22 mouse cellular contexts compared by ENCODE assay signal in the genomic region with DNA sequence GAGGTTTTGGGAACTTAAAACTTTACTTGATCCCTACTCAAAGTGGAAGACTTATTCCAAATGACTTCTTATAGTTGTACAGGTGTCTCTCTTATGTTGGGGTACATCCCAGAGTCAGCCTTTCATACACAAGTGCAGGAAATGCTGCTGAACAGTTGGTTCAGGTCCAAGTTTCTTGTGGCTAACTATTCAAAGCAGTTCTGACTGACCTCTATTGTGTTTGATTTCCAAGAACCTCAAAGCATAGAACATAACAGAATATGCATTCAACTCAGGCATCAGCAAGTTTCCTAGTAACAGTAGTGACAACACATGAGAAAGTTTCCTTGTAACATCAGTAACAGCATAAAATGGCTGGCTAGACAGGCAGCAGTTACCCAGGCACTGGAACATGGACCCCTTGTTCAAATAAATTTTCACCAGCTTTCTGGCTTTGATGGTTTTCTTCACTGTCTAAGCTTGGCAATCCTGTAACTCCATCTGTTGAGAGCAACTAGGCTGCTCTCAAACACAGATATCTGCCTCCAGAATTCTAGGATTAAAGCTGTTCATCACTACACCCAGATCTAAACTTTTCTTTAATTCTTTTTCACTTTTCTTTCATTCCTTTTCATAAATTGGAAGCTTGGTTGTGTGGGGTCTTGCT. TPM values are rescaled to one million over a fixed set of nuclear protein-coding genes. Genes with fewer than 3 reads are reported as not detected.
DNase-seq lines count a peak whose midpoint lies in the region; ATAC-seq and TF ChIP-seq lines count a peak whose summit lies in the region.
"Had no signal": no experiment of that assay in that cellular context is flagged by ENCODE, and none has a peak within 500 bp of the region (broad histone marks: within the 10 kb centered on the region; RNA-seq: fewer than 3 reads in every experiment).

No protein-coding gene starts in this region.

- no peak overlapping the region for H3K4me3 ChIP-seq in forebrain, postnatal 0 days (ENCODE audit: low read depth, low read length)
- no peak overlapping the region for H3K4me3 ChIP-seq in forebrain, embryonic 16.5 days (replicated peaks; ENCODE audit: low read length)
- H3K4me3 ChIP-seq: forebrain, embryonic 15.5 days; heart, adult 2 months; heart, embryonic 15.5 days had no signal

- H3K27me3 ChIP-seq in forebrain, postnatal 0 days (ENCODE audit: insufficient read depth, low read length): no peaks in the 10 kb centered on the region
- H3K27me3 ChIP-seq in forebrain, embryonic 16.5 days (replicated peaks; ENCODE audit: control insufficient read depth, insufficient read depth, low read length): no peaks in the 10 kb centered on the region
- H3K27me3 ChIP-seq: CH12.LX; forebrain, embryonic 15.5 days; heart, embryonic 15.5 days had no signal

- intact Hi-C loops in heart, postnatal 25 days (cut with DNase I): no loop called here

- 0 out of 2 replicates have a peak, but pooled peaks cover 3% of the 10 kb centered on the region for H3K9me3 ChIP-seq in forebrain, postnatal 0 days (ENCODE audit: low read length)
- no peaks in the 10 kb centered on the region for H3K9me3 ChIP-seq in forebrain, embryonic 16.5 days (ENCODE audit: control insufficient read depth, low read length)
- H3K9me3 ChIP-seq: forebrain, embryonic 15.5 days; heart, embryonic 15.5 days had no signal

- peak; percentile 68 for ATAC-seq in forebrain, postnatal 0 days
- no peak for ATAC-seq in forebrain, embryonic 16.5 days
- ATAC-seq: forebrain, embryonic 15.5 days; hindbrain, embryonic 16.5 days; intestine, postnatal 0 days had no signal

- H3K4me1 ChIP-seq in forebrain, postnatal 0 days (ENCODE audit: insufficient read depth): no peaks in the 10 kb centered on the region
- no peaks in the 10 kb centered on the region for H3K4me1 ChIP-seq in forebrain, embryonic 16.5 days (replicated peaks; ENCODE audit: control insufficient read depth, insufficient read depth, low read length)
- H3K4me1 ChIP-seq: forebrain, embryonic 15.5 days; heart, embryonic 15.5 days had no signal

- no peak overlapping the region for H3K27ac ChIP-seq in forebrain, postnatal 0 days (ENCODE audit: low read depth, low read length)
- no peak overlapping the region for H3K27ac ChIP-seq in forebrain, embryonic 16.5 days (ENCODE audit: low read length)
- H3K27ac ChIP-seq: forebrain, embryonic 15.5 days; heart, adult 2 months; heart, embryonic 15.5 days had no signal

- DNase-seq in forebrain, postnatal 0 days: peak; percentile 54
- DNase-seq in 416B (ENCODE audit: low read depth): peak; percentile 22
- DNase-seq in Muller cell, postnatal 12 days (ENCODE audit: inconsistent ontology term): peak; percentile 58
- DNase-seq in brain, embryonic 14.5 days (ENCODE audit: low read depth): peak; percentile 6
- DNase-seq in urinary bladder, postnatal 36 days (ENCODE audit: low spot score in 2 of 2): no peak
- no peak for DNase-seq in left cerebral cortex, adult 11 months (ENCODE audit: low spot score)
- DNase-seq in heart, postnatal 25 days (ENCODE audit: low spot score): no peak
- DNase-seq: adrenal gland, postnatal 10 days; cerebellum, adult 2 months; cerebellum, postnatal 10 days; gastrocnemius, postnatal 14 days; heart, adult 2 months; heart, postnatal 14 days had no signal

- no peak overlapping the region for H3K4me2 ChIP-seq in forebrain, postnatal 0 days (ENCODE audit: low read depth)
- no peak overlapping the region for H3K4me2 ChIP-seq in forebrain, embryonic 16.5 days (ENCODE audit: low read length)
- H3K4me2 ChIP-seq: forebrain, embryonic 15.5 days; heart, embryonic 11.5 days; heart, embryonic 15.5 days had no signal

- no peak overlapping the region for H3K9ac ChIP-seq in forebrain, postnatal 0 days
- no peak overlapping the region for H3K9ac ChIP-seq in forebrain, embryonic 16.5 days (replicated peaks; ENCODE audit: low read depth, low read length)
- H3K9ac ChIP-seq: forebrain, embryonic 15.5 days; heart, embryonic 15.5 days had no signal

- no peak for TF ChIP-seq POLR2A in brain, embryonic 14.5 days (IDR thresholded peaks at IDR 0.05; ENCODE audit: borderline replicate concordance, extremely low read depth, insufficient read depth, insufficient read length, poor library complexity, severe bottlenecking)

- no peaks in the 10 kb centered on the region for H3K36me3 ChIP-seq in forebrain, postnatal 0 days (ENCODE audit: insufficient read depth)
- no peaks in the 10 kb centered on the region for H3K36me3 ChIP-seq in forebrain, embryonic 16.5 days (ENCODE audit: control insufficient read depth, insufficient read depth)
- H3K36me3 ChIP-seq: forebrain, embryonic 15.5 days; heart, embryonic 15.5 days had no signal

- no peak for TF ChIP-seq CTCF in forebrain, postnatal 0 days (IDR thresholded peaks at IDR 0.05; ENCODE audit: low read depth)
- no peak for TF ChIP-seq CTCF in brain, embryonic 14.5 days (IDR thresholded peaks at IDR 0.05; ENCODE audit: borderline replicate concordance, extremely low read depth, insufficient read depth, insufficient read length)

RNA-seq across cellular contexts. Expression of gene Gimap3, which starts 32.9 kb away (rescaled TPM):
- not detected in 2 replicates for total RNA-seq in forebrain, postnatal 0 days (2014; rRNA removed)
- polyA plus RNA-seq in forebrain, postnatal 0 days (2015; fragmentation: Nextera tagmentation; extraction: Ambion mirVana): not detected in 2 replicates
- not detected in 2 replicates for polyA plus RNA-seq in forebrain, embryonic 16.5 days (2015; fragmentation: Nextera tagmentation; extraction: Ambion mirVana)
- polyA plus RNA-seq in brain, embryonic 14.5 days (2012; rRNA removed): not detected in 2 replicates
- total RNA-seq in heart, postnatal 25 days (2021): under 1 TPM; 0.50 to 0.88 TPM
- polyA plus RNA-seq: embryonic facial prominence, embryonic 11.5 days; forebrain, embryonic 11.5 days; forebrain, embryonic 15.5 days; heart, embryonic 11.5 days; heart, embryonic 15.5 days; hindbrain, embryonic 16.5 days had no signal

RNA-seq across cellular contexts. Expression of gene Tmem176a, which starts 37.2 kb away (rescaled TPM):
- 15.4 and 19.7 TPM in 2 replicates for total RNA-seq in forebrain, postnatal 0 days (2014; rRNA removed)
- polyA plus RNA-seq in forebrain, postnatal 0 days (2015; fragmentation: Nextera tagmentation; extraction: Ambion mirVana): 18.3 and 24.5 TPM in 2 replicates
- 10.2 and 10.5 TPM in 2 replicates for polyA plus RNA-seq in forebrain, embryonic 16.5 days (2015; fragmentation: Nextera tagmentation; extraction: Ambion mirVana)
- 12.7 and 14.0 TPM in 2 replicates for polyA plus RNA-seq in brain, embryonic 14.5 days (2012; rRNA removed)
- 10 to 100 TPM; 16.6 to 20.0 TPM for total RNA-seq in heart, postnatal 25 days (2021)

RNA-seq across cellular contexts. Expression of gene Tmem176b, which starts 37.8 kb away (rescaled TPM):
- 36.7 and 47.1 TPM in 2 replicates for total RNA-seq in forebrain, postnatal 0 days (2014; rRNA removed)
- 75.3 and 103 TPM in 2 replicates for polyA plus RNA-seq in forebrain, postnatal 0 days (2015; fragmentation: Nextera tagmentation; extraction: Ambion mirVana)
- 73.2 and 80.9 TPM in 2 replicates for polyA plus RNA-seq in forebrain, embryonic 16.5 days (2015; fragmentation: Nextera tagmentation; extraction: Ambion mirVana)
- polyA plus RNA-seq in brain, embryonic 14.5 days (2012; rRNA removed): 92.9 and 101 TPM in 2 replicates
- 10 to 100 TPM; 52.5 to 54.8 TPM for total RNA-seq in heart, postnatal 25 days (2021)

RNA-seq across cellular contexts. Expression of gene Gimap5, which starts 57.5 kb away (rescaled TPM):
- total RNA-seq in forebrain, postnatal 0 days (2014; rRNA removed): 0.62 and 1.4 TPM in 2 replicates
- polyA plus RNA-seq in forebrain, postnatal 0 days (2015; fragmentation: Nextera tagmentation; extraction: Ambion mirVana): 1.7 and 3.7 TPM in 2 replicates
- polyA plus RNA-seq in forebrain, embryonic 16.5 days (2015; fragmentation: Nextera tagmentation; extraction: Ambion mirVana): 0.77 and 1.4 TPM in 2 replicates
- polyA plus RNA-seq in brain, embryonic 14.5 days (2012; rRNA removed): 0.87 and 1.2 TPM in 2 replicates
- total RNA-seq in heart, postnatal 25 days (2021): 1 to 10 TPM; 6.1 to 6.8 TPM

Comparison
In these comparisons a context has a peak if more than half of its experiments do, and no peak if none do; other contexts are left out.
1. DNase-seq: peak in forebrain, postnatal 0 days (single experiment), 416B (single experiment), Muller cell, postnatal 12 days (single experiment) and brain, embryonic 14.5 days (single experiment); none in urinary bladder, postnatal 36 days (0 of 2), left cerebral cortex, adult 11 months (single experiment) and heart, postnatal 25 days (single experiment).